Mouse (Mus musculus): ENCODE data around the gene Kpnb1. TPM values are rescaled to one million over a fixed set of nuclear protein-coding genes. Genes with fewer than 3 reads are reported as not detected.

Kpnb1 gene
- polyA plus RNA-seq, 1 experiment from 2014 or later: 39.0 TPM

Small RNA genes within 50 kb of the gene (microRNA-seq; reads per million reads assigned to microRNA genes)
- gene Mir7235: 0.62 reads per million

Other genes starting within 250 kb of the Kpnb1 start
- 21.7 and 22.8 TPM in 2 replicates for gene Pnpo, start 243.9 kb downstream of the Kpnb1 start, polyA plus RNA-seq (2015; fragmentation: Nextera tagmentation; extraction: Ambion mirVana)
- 16.2 and 16.3 TPM in 2 replicates for gene Sp2, start 204.9 kb downstream of the Kpnb1 start, polyA plus RNA-seq (2015; fragmentation: Nextera tagmentation; extraction: Ambion mirVana)
- gene Sp6, start 174.5 kb downstream of the Kpnb1 start, polyA plus RNA-seq (2015; fragmentation: Nextera tagmentation; extraction: Ambion mirVana): 0.29 and 0.68 TPM in 2 replicates
- gene Scrn2, start 157.9 kb downstream of the Kpnb1 start, polyA plus RNA-seq (2015; fragmentation: Nextera tagmentation; extraction: Ambion mirVana): 14.4 and 16.2 TPM in 2 replicates
- gene Lrrc46, start 146.5 kb downstream of the Kpnb1 start, polyA plus RNA-seq (2015; fragmentation: Nextera tagmentation; extraction: Ambion mirVana): 3.0 and 3.1 TPM in 2 replicates
- 54.3 and 56.2 TPM in 2 replicates for gene Mrpl10, start 146.3 kb downstream of the Kpnb1 start, polyA plus RNA-seq (2015; fragmentation: Nextera tagmentation; extraction: Ambion mirVana)
- 11.0 and 13.1 TPM in 2 replicates for gene Osbpl7, start 137.3 kb downstream of the Kpnb1 start, polyA plus RNA-seq (2015; fragmentation: Nextera tagmentation; extraction: Ambion mirVana)
- 0.35 and 0.38 TPM in 2 replicates for gene Tbx21, start 72.5 kb downstream of the Kpnb1 start, polyA plus RNA-seq (2015; fragmentation: Nextera tagmentation; extraction: Ambion mirVana)
- gene Tbkbp1, start 36.4 kb downstream of the Kpnb1 start, polyA plus RNA-seq (2015; fragmentation: Nextera tagmentation; extraction: Ambion mirVana): 5.7 and 6.0 TPM in 2 replicates
- gene Npepps, start 92.8 kb upstream of the Kpnb1 start, polyA plus RNA-seq (2015; fragmentation: Nextera tagmentation; extraction: Ambion mirVana): 140 and 157 TPM in 2 replicates
- 40.2 and 42.0 TPM in 2 replicates for gene Mrpl45, start 127.8 kb upstream of the Kpnb1 start, polyA plus RNA-seq (2015; fragmentation: Nextera tagmentation; extraction: Ambion mirVana)
- 0.16 and 0.19 TPM in 2 replicates for gene Gpr179, start 164.2 kb upstream of the Kpnb1 start, polyA plus RNA-seq (2015; fragmentation: Nextera tagmentation; extraction: Ambion mirVana)
- 10.7 and 11.5 TPM in 2 replicates for gene Socs7, start 174.7 kb upstream of the Kpnb1 start, polyA plus RNA-seq (2015; fragmentation: Nextera tagmentation; extraction: Ambion mirVana)
- 6.9 and 7.5 TPM in 2 replicates for gene Arhgap23, start 227.7 kb upstream of the Kpnb1 start, polyA plus RNA-seq (2015; fragmentation: Nextera tagmentation; extraction: Ambion mirVana)

Measured in forebrain, embryonic 16.5 days (tissue).